Mouse (Mus musculus): Measurements from ENCODE around the gene Rnasek.

DNA sequence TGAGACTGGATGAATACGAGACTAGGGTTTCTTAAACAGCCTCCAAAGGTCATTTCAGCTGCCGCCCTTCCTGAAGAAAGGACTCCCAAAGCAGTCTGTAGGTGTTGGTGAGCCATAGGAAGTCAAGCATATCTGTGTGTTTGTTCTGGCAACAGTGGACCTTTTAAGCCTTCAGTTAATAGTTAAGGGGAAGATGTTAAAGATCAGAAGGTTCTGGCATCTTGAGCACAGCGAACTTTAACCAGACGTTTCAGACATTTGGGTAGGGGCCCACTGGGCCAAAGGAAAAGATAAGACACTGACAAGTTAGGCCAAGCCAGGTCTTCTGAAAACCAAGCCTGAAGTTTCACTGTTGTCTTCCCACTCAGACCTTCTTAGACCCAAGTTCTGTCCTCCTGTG is 21.6 kb downstream of the Rnasek start:
- no peak for TF ChIP-seq CTCF (IDR thresholded peaks at IDR 0.05; ENCODE audit: low read depth, low read length)
- TF ChIP-seq POLR2A (IDR thresholded peaks at IDR 0.05; ENCODE audit: insufficient read depth, low read length) = no peak
- TF ChIP-seq EP300 (IDR thresholded peaks at IDR 0.05; ENCODE audit: insufficient read depth, low read depth, low read length) = no peak
